Mouse (Mus musculus): Measurements from ENCODE around the gene Sem1. TPM values are rescaled to one million over a fixed set of nuclear protein-coding genes. Genes with fewer than 3 reads are reported as not detected.

Sem1 gene
- polyA plus RNA-seq, 1 experiment from 2014 or later: 279 TPM

DNA sequence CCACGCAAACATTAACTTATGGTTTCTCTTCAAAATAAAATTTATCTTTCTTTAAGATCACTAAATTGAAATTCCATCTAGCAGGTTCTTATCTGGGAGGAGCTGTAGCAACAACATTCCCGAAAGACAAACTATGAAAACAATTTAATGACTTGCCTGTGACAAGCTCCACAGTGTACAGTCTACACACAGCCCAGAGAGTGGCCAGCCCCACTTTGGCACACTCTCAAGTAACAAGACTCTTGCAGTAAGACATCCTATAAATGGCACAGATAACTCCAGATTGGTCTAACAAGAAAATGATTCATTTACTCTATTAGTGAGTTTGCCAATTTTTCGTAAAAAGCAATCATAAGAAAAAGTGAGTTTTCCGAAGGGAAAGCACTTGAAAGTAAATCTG lies 2.7 kb downstream of the Sem1 start:
- Histone ChIP-seq H3K27me3 (replicated peaks; ENCODE audit: control insufficient read depth, insufficient read depth, low read length) (no peaks in the 10 kb centered on the region), H3K36me3 (ENCODE audit: control insufficient read depth, insufficient read depth, low read length) (peaks cover 7% of the 10 kb centered on the region; the same call in 1 of the 2 replicates), H3K4me2 (ENCODE audit: low read length) (no peak overlapping the region), H3K9me3 (ENCODE audit: control insufficient read depth, low read length) (no peaks in the 10 kb centered on the region), H3K27ac (ENCODE audit: low read depth) (no peak overlapping the region), H3K9ac (ENCODE audit: low read length) (no peak overlapping the region), H3K4me1 (replicated peaks; ENCODE audit: control insufficient read depth, insufficient read depth, low read length) (peaks cover 10% of the 10 kb centered on the region), H3K4me3 (ENCODE audit: low read depth, low read length) (no peak overlapping the region)
- no peak for ATAC-seq (replicated peaks; ENCODE audit: low FRiP score, low TSS enrichment, low read depth)
- no peak for DNase-seq (ENCODE audit: low spot score)
- 76% methylated on average over 4 of the region's 4 CpGs for WGBS

GRCm38 (mm10) chr6:6568436-6568835 lies 10.0 kb downstream of the Sem1 start:
- ATAC-seq (replicated peaks; ENCODE audit: low FRiP score, low TSS enrichment, low read depth): no peak
- no peak for DNase-seq (ENCODE audit: low spot score)
- H3K9ac ChIP-seq (ENCODE audit: low read length): no peak overlapping the region
- 0 out of 2 replicates have a peak, but pooled peaks cover 3% of the 10 kb centered on the region for H3K4me1 ChIP-seq (replicated peaks; ENCODE audit: control insufficient read depth, insufficient read depth, low read length)
- WGBS: 80% methylated on average over 3 of the region's 3 CpGs
- H3K27ac ChIP-seq (ENCODE audit: low read depth): no peak overlapping the region
- H3K9me3 ChIP-seq (ENCODE audit: control insufficient read depth, low read length): no peaks in the 10 kb centered on the region
- no peaks in the 10 kb centered on the region for H3K36me3 ChIP-seq (ENCODE audit: control insufficient read depth, insufficient read depth, low read length)
- H3K4me3 ChIP-seq (ENCODE audit: low read depth, low read length): no peak overlapping the region
- no peaks in the 10 kb centered on the region for H3K27me3 ChIP-seq (replicated peaks; ENCODE audit: control insufficient read depth, insufficient read depth, low read length)
- no peak overlapping the region for H3K4me2 ChIP-seq (ENCODE audit: low read length)

- 80% methylated on average over 5 of the region's 5 CpGs for WGBS
- ATAC-seq (replicated peaks; ENCODE audit: low FRiP score, low TSS enrichment, low read depth): no peak
Measured at GRCm38 (mm10) chr6:6563691-6564090, 14.8 kb downstream of the Sem1 start.

DNA sequence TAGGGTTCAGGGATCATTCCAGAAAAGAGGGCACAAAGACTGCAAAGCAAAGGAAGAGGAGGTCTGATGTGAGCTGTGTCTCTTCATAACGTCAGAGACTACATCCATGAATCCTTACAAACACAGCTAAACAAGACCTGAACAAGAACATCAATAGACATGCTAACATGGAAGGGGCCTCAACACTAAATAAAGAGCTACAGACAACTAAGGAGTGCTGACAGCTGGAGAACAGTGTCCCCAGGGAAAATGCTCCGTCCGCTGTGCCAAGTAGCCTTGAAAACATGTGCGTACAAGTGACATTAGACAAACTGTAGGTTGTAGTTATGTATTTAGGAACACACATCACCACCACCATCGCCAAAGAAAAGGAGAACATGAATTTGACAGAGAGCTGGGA lies 15.7 kb downstream of the Sem1 start:
- DNase-seq (ENCODE audit: low spot score) (no peak), ATAC-seq (replicated peaks; ENCODE audit: low FRiP score, low TSS enrichment, low read depth) (no peak)
- Histone ChIP-seq H3K4me3 (ENCODE audit: low read depth, low read length) (no peak overlapping the region), H3K4me1 (replicated peaks; ENCODE audit: control insufficient read depth, insufficient read depth, low read length) (no peaks in the 10 kb centered on the region), H3K9me3 (ENCODE audit: control insufficient read depth, low read length) (no peaks in the 10 kb centered on the region), H3K9ac (ENCODE audit: low read length) (no peak overlapping the region), H3K27ac (ENCODE audit: low read depth) (no peak overlapping the region), H3K27me3 (replicated peaks; ENCODE audit: control insufficient read depth, insufficient read depth, low read length) (no peaks in the 10 kb centered on the region), H3K4me2 (ENCODE audit: low read length) (no peak overlapping the region), H3K36me3 (ENCODE audit: control insufficient read depth, insufficient read depth, low read length) (peaks cover 3% of the 10 kb centered on the region; the same call in 1 of the 2 replicates)
- WGBS: 87% methylated on average over 5 of the region's 5 CpGs

More at GRCm38 (mm10) chr6:6563691-6564090, 14.8 kb downstream of the Sem1 start:
- H3K4me1 ChIP-seq (replicated peaks; ENCODE audit: control insufficient read depth, insufficient read depth, low read length): no peaks in the 10 kb centered on the region
- H3K36me3 ChIP-seq (ENCODE audit: control insufficient read depth, insufficient read depth, low read length): 0 out of 2 replicates have a peak, but pooled peaks cover 3% of the 10 kb centered on the region
- no peaks in the 10 kb centered on the region for H3K27me3 ChIP-seq (replicated peaks; ENCODE audit: control insufficient read depth, insufficient read depth, low read length)
- H3K4me3 ChIP-seq (ENCODE audit: low read depth, low read length): no peak overlapping the region
- no peak for DNase-seq (ENCODE audit: low spot score)
- no peaks in the 10 kb centered on the region for H3K9me3 ChIP-seq (ENCODE audit: control insufficient read depth, low read length)
- no peak overlapping the region for H3K27ac ChIP-seq (ENCODE audit: low read depth)
- H3K9ac ChIP-seq (ENCODE audit: low read length): no peak overlapping the region
- H3K4me2 ChIP-seq (ENCODE audit: low read length): no peak overlapping the region

- Histone ChIP-seq H3K9me3 (ENCODE audit: control insufficient read depth, low read length) (no peaks in the 10 kb centered on the region), H3K4me3 (ENCODE audit: low read depth, low read length) (no peak overlapping the region), H3K9ac (ENCODE audit: low read length) (no peak overlapping the region), H3K4me2 (ENCODE audit: low read length) (no peak overlapping the region), H3K4me1 (replicated peaks; ENCODE audit: control insufficient read depth, insufficient read depth, low read length) (no peaks in the 10 kb centered on the region), H3K27me3 (replicated peaks; ENCODE audit: control insufficient read depth, insufficient read depth, low read length) (no peaks in the 10 kb centered on the region), H3K36me3 (ENCODE audit: control insufficient read depth, insufficient read depth, low read length) (peaks cover 24% of the 10 kb centered on the region), H3K27ac (ENCODE audit: low read depth) (no peak overlapping the region)
- WGBS: 92% methylated on average over 1 of the region's 1 CpGs
- ATAC-seq (replicated peaks; ENCODE audit: low FRiP score, low TSS enrichment, low read depth) (no peak), DNase-seq (ENCODE audit: low spot score) (no peak)
Measured at GRCm38 (mm10) chr6:6557647-6558046, 20.8 kb downstream of the Sem1 start.

GRCm38 (mm10) chr6:6552006-6552405 lies 26.5 kb downstream of the Sem1 start:
- DNase-seq (ENCODE audit: low spot score): no peak
- ATAC-seq (replicated peaks; ENCODE audit: low FRiP score, low TSS enrichment, low read depth): no peak
- no peaks in the 10 kb centered on the region for H3K27me3 ChIP-seq (replicated peaks; ENCODE audit: control insufficient read depth, insufficient read depth, low read length)
- no peak overlapping the region for H3K9ac ChIP-seq (ENCODE audit: low read length)
- H3K4me3 ChIP-seq (ENCODE audit: low read depth, low read length): no peak overlapping the region
- H3K4me1 ChIP-seq (replicated peaks; ENCODE audit: control insufficient read depth, insufficient read depth, low read length): 0 out of 2 replicates have a peak, but pooled peaks cover 5% of the 10 kb centered on the region
- no peaks in the 10 kb centered on the region for H3K9me3 ChIP-seq (ENCODE audit: control insufficient read depth, low read length)
- WGBS: 49% methylated on average over 6 of the region's 6 CpGs
- no peak overlapping the region for H3K27ac ChIP-seq (ENCODE audit: low read depth)
- H3K4me2 ChIP-seq (ENCODE audit: low read length): no peak overlapping the region
- peaks cover 17% of the 10 kb centered on the region for H3K36me3 ChIP-seq (ENCODE audit: control insufficient read depth, insufficient read depth, low read length)

GRCm38 (mm10) chr6:6547997-6548396 lies 30.5 kb downstream of the Sem1 start:
- DNase-seq (ENCODE audit: low spot score): no peak
- no peak overlapping the region for H3K4me3 ChIP-seq (ENCODE audit: low read depth, low read length)
- WGBS: 54% methylated on average over 5 of the region's 5 CpGs
- no peak overlapping the region for H3K27ac ChIP-seq (ENCODE audit: low read depth)
- H3K4me1 ChIP-seq (replicated peaks; ENCODE audit: control insufficient read depth, insufficient read depth, low read length): 0 out of 2 replicates have a peak, but pooled peaks cover 5% of the 10 kb centered on the region
- H3K27me3 ChIP-seq (replicated peaks; ENCODE audit: control insufficient read depth, insufficient read depth, low read length): no peaks in the 10 kb centered on the region
- no peaks in the 10 kb centered on the region for H3K36me3 ChIP-seq (ENCODE audit: control insufficient read depth, insufficient read depth, low read length)
- no peaks in the 10 kb centered on the region for H3K9me3 ChIP-seq (ENCODE audit: control insufficient read depth, low read length)
- no peak overlapping the region for H3K9ac ChIP-seq (ENCODE audit: low read length)
- H3K4me2 ChIP-seq (ENCODE audit: low read length): no peak overlapping the region
- no peak for ATAC-seq (replicated peaks; ENCODE audit: low FRiP score, low TSS enrichment, low read depth)

GRCm38 (mm10) chr6:6544255-6544645 lies 34.2 kb downstream of the Sem1 start:
- H3K27ac ChIP-seq (ENCODE audit: low read depth): no peak overlapping the region
- no peak overlapping the region for H3K9ac ChIP-seq (ENCODE audit: low read length)
- H3K36me3 ChIP-seq (ENCODE audit: control insufficient read depth, insufficient read depth, low read length): no peaks in the 10 kb centered on the region
- H3K4me2 ChIP-seq (ENCODE audit: low read length): no peak overlapping the region
- H3K27me3 ChIP-seq (replicated peaks; ENCODE audit: control insufficient read depth, insufficient read depth, low read length): no peaks in the 10 kb centered on the region
- no peaks in the 10 kb centered on the region for H3K9me3 ChIP-seq (ENCODE audit: control insufficient read depth, low read length)
- no peak overlapping the region for H3K4me3 ChIP-seq (ENCODE audit: low read depth, low read length)
- 0 out of 2 replicates have a peak, but pooled peaks cover 5% of the 10 kb centered on the region for H3K4me1 ChIP-seq (replicated peaks; ENCODE audit: control insufficient read depth, insufficient read depth, low read length)
- ATAC-seq (replicated peaks; ENCODE audit: low FRiP score, low TSS enrichment, low read depth) (no peak), DNase-seq (ENCODE audit: low spot score) (no peak)
- WGBS: 83% methylated on average over 4 of the region's 4 CpGs

GRCm38 (mm10) chr6:6543606-6544254 lies 34.7 kb downstream of the Sem1 start:
- Histone ChIP-seq H3K27ac (ENCODE audit: low read depth) (no peak overlapping the region), H3K9me3 (ENCODE audit: control insufficient read depth, low read length) (no peaks in the 10 kb centered on the region), H3K27me3 (replicated peaks; ENCODE audit: control insufficient read depth, insufficient read depth, low read length) (no peaks in the 10 kb centered on the region), H3K4me2 (ENCODE audit: low read length) (no peak overlapping the region), H3K36me3 (ENCODE audit: control insufficient read depth, insufficient read depth, low read length) (no peaks in the 10 kb centered on the region), H3K4me3 (ENCODE audit: low read depth, low read length) (no peak overlapping the region), H3K4me1 (replicated peaks; ENCODE audit: control insufficient read depth, insufficient read depth, low read length) (0 out of 2 replicates have a peak, but pooled peaks cover 5% of the 10 kb centered on the region), H3K9ac (ENCODE audit: low read length) (no peak overlapping the region)
- WGBS: 88% methylated on average over 9 of the region's 9 CpGs
- ATAC-seq (replicated peaks; ENCODE audit: low FRiP score, low TSS enrichment, low read depth) (no peak), DNase-seq (ENCODE audit: low spot score) (no peak)
